Mouse (Mus musculus) lung, embryonic 14.5 days (tissue): ENCODE measurements around the gene Wdr1. TPM values are rescaled to one million over a fixed set of nuclear protein-coding genes. Genes with fewer than 3 reads are reported as not detected.

Source experiments
- ATAC-seq: fragments of 200-750 bp; cut with Nextera tagmentation; 2 replicates; pipeline ENCODE4 v1.8.0; 2017; ENCODE audit warnings: mild to moderate bottlenecking, moderate TSS enrichment, moderate library complexity; ENCODE audit not compliant: insufficient read depth
- DNase-seq: peaks from one replicate; pipeline ENCODE4 v3.0.0-alpha.2; 2015
- H3K27ac ChIP-seq: fragments of 300-500 bp; sonication (generic); 2 replicates; pipeline ENCODE4 v1.5.1; 2014; ENCODE audit warnings: low read depth, mild to moderate bottlenecking, moderate library complexity
- H3K27me3 ChIP-seq: fragments of 300-500 bp; sonication (generic); 2 replicates; pipeline ENCODE4 v1.6.1; 2014; ENCODE audit warnings: low read length, control low read depth; ENCODE audit not compliant: insufficient read depth
- H3K36me3 ChIP-seq: fragments of 300-500 bp; sonication (generic); 2 replicates; pipeline ENCODE4 v1.6.1; 2014; ENCODE audit warnings: control low read depth; ENCODE audit not compliant: insufficient read depth
- H3K4me1 ChIP-seq: fragments of 300-500 bp; sonication (generic); 2 replicates; pipeline ENCODE4 v1.6.1; 2014; ENCODE audit warnings: antibody characterized with exemption, control low read depth; ENCODE audit not compliant: insufficient read depth
- H3K4me2 ChIP-seq: fragments of 300-500 bp; sonication (generic); 2 replicates; pipeline ENCODE4 v1.6.1; 2014; ENCODE audit warnings: mild to moderate bottlenecking
- H3K4me3 ChIP-seq: fragments of 300-500 bp; sonication (generic); 2 replicates; pipeline ENCODE4 v1.5.1; 2014; ENCODE audit warnings: low read depth, low read length
- H3K9ac ChIP-seq: fragments of 300-500 bp; sonication (generic); 2 replicates; pipeline ENCODE4 v1.6.1; 2014
- H3K9me3 ChIP-seq: fragments of 300-500 bp; sonication (generic); 2 replicates; pipeline ENCODE4 v1.6.1; 2016; ENCODE audit warnings: low read depth, low read length, control low read depth
- CTCF ChIP-seq: IDR thresholded peaks from 2 replicates; pipeline ENCODE4 v1.5.1; 2016; ENCODE audit warnings: antibody characterized with exemption, low read depth
- WGBS: fragments of 180-500 bp; shearing (Covaris S2); extraction: QIAGEN DNeasy Blood & Tissue Kit; methylation state at CpG from one replicate; pipeline ENCODE4 v1.1.7; 2014; 5-methylcytosine and 5-hydroxymethylcytosine counted together
- polyA plus RNA-seq: library from polyadenylated mRNA; unstranded; fragments of >200 nt; fragmentation: Nextera tagmentation; extraction: Ambion mirVana; gene quantifications from 2 replicates; pipeline ENCODE4 v1.2.1, GENCODE M21; 2014

Wdr1 gene
- polyA plus RNA-seq, 1 experiment from 2014 or later, result 226 TPM

DNA sequence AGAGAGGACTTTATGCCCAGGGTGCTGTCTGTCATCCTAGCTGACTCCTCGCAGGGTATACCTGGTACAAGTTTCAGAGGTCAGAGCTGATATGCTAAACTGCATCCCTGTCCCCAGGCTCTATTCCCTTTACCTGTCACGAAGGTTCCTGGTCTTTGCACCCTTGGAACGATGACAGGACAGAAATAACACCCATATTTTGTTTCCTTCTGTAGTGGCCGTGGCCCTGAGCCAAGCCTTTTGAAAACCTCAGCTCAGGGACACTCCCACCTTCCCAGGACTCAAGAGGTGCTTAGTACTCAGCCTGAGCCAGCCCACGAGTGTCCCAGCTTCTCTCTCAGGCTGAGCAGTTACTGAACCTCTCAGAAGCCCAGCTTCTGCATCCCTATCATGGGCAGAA is 64.5 kb downstream of the Wdr1 start:
- no peaks in the 10 kb centered on the region for H3K4me1 ChIP-seq
- no peak for TF ChIP-seq CTCF
- ATAC-seq (no peak), DNase-seq (no peak)
- 60% methylated on average over 5 of the region's 5 CpGs for WGBS
- H3K27ac ChIP-seq, result no peak overlapping the region
- H3K36me3 ChIP-seq, result no peaks in the 10 kb centered on the region
- no peaks in the 10 kb centered on the region for H3K9me3 ChIP-seq
- no peak overlapping the region for H3K4me2 ChIP-seq
- H3K27me3 ChIP-seq, result no peaks in the 10 kb centered on the region
- no peak overlapping the region for H3K9ac ChIP-seq
- H3K4me3 ChIP-seq, result no peak overlapping the region

- Histone ChIP-seq H3K9ac (no peak overlapping the region), H3K4me1 (no peaks in the 10 kb centered on the region), H3K27me3 (no peaks in the 10 kb centered on the region), H3K27ac (no peak overlapping the region), H3K36me3 (no peaks in the 10 kb centered on the region), H3K4me2 (no peak overlapping the region), H3K4me3 (no peak overlapping the region), H3K9me3 (no peaks in the 10 kb centered on the region)
- no peak for TF ChIP-seq CTCF
- 59% methylated on average over 8 of the region's 8 CpGs for WGBS
- ATAC-seq (no peak), DNase-seq (no peak)
Observed at GRCm38 (mm10) chr5:38496491-38497057, 66.4 kb downstream of the Wdr1 start.

DNA sequence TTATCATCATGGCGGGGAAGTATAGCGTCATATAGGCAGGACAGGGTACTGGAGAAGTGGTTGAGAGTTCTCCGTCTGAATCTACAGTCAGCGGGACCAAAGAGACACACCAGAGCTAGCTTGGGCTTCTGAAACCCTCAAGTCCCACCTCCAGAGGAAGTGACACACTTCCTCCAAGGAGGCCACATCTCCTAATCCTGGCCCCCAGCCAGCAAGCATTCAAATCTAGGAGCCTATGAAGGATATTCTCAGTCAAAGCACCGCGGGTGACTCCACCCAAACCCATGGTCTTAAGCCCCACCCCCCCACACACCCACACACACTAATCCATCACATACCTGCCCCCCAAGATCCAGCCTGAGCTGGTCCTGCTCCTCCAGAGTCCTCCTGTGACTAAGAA is 69.1 kb downstream of the Wdr1 start:
- H3K36me3 ChIP-seq, result no peaks in the 10 kb centered on the region
- TF ChIP-seq CTCF, result no peak
- ATAC-seq, result no peak

DNA sequence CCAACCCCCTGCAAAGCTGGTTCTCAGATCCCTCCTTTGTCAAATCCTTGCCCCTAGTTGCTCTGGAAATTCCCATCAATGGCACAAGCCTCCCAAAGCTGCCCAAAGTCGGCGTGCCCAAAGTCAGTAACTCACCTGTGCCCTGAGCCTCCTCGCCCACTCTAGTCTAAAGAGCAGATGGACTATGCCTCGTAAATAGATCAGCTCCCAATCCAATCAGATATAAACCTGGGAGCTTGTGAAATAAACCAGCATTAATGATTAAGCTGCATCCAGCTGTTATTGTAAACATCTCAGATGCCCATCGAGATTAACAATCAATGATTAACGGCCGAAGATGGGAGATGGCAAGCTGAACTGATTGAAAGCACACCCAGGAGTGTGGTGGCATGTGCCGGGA is 71.3 kb downstream of the Wdr1 start:
- H3K4me3 ChIP-seq, result no peak overlapping the region
- no peaks in the 10 kb centered on the region for H3K4me1 ChIP-seq
- no peak for DNase-seq
- no peak for TF ChIP-seq CTCF
- WGBS, result 68% methylated on average over 8 of the region's 8 CpGs
- H3K27me3 ChIP-seq, result no peaks in the 10 kb centered on the region
- no peak overlapping the region for H3K4me2 ChIP-seq
- H3K9me3 ChIP-seq, result no peaks in the 10 kb centered on the region
- no peak overlapping the region for H3K27ac ChIP-seq
- no peak overlapping the region for H3K9ac ChIP-seq
- no peaks in the 10 kb centered on the region for H3K36me3 ChIP-seq
- ATAC-seq, result no peak

More for the DNA sequence above, 69.1 kb downstream of the Wdr1 start:
- no peak for DNase-seq
- Histone ChIP-seq H3K9me3 (no peaks in the 10 kb centered on the region), H3K4me2 (no peak overlapping the region), H3K9ac (no peak overlapping the region), H3K27me3 (no peaks in the 10 kb centered on the region), H3K4me1 (no peaks in the 10 kb centered on the region), H3K27ac (no peak overlapping the region), H3K4me3 (no peak overlapping the region)
- WGBS, result 85% methylated on average over 6 of the region's 6 CpGs

- H3K4me2 ChIP-seq, result no peak overlapping the region
- no peaks in the 10 kb centered on the region for H3K36me3 ChIP-seq
- DNase-seq, result no peak
- no peak overlapping the region for H3K9ac ChIP-seq
- H3K4me1 ChIP-seq, result no peaks in the 10 kb centered on the region
- TF ChIP-seq CTCF, result no peak
- no peaks in the 10 kb centered on the region for H3K27me3 ChIP-seq
- H3K9me3 ChIP-seq, result no peaks in the 10 kb centered on the region
- no peak for ATAC-seq
- H3K4me3 ChIP-seq, result no peak overlapping the region
- H3K27ac ChIP-seq, result no peak overlapping the region
- 77% methylated on average over 4 of the region's 4 CpGs for WGBS
Observed at GRCm38 (mm10) chr5:38489739-38490138, 73.3 kb downstream of the Wdr1 start.

- Histone ChIP-seq H3K4me3 (no peak overlapping the region), H3K4me2 (no peak overlapping the region), H3K9me3 (no peaks in the 10 kb centered on the region), H3K36me3 (no peaks in the 10 kb centered on the region), H3K9ac (no peak overlapping the region), H3K27me3 (no peaks in the 10 kb centered on the region), H3K27ac (no peak overlapping the region), H3K4me1 (no peaks in the 10 kb centered on the region)
- DNase-seq, result no peak
- no peak for TF ChIP-seq CTCF
- 69% methylated on average over 20 of the region's 20 CpGs for WGBS
- no peak for ATAC-seq
Observed at GRCm38 (mm10) chr5:38488673-38489615, 74.1 kb downstream of the Wdr1 start.

DNA sequence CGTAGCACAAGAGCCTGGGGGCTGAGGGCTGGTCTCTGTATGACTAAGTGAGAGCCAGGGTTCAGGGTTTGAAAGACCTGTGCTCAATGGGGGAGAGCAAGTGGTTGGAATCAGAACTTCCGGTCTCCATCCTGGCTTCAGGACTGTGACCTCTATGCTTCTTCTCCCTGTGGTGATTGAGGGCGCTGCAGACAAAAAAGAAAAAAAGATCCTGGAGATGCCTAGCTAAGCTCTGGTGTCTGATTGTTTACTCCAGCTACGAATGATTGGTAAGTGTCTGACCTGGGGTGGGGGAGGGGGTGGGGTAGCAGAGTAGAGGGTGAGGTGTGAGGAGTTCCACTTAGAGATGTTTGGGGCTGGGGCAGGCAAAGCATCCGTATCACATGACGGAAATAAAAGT is 75.0 kb downstream of the Wdr1 start:
- H3K9me3 ChIP-seq, result no peaks in the 10 kb centered on the region
- H3K9ac ChIP-seq, result no peak overlapping the region
- H3K4me2 ChIP-seq, result no peak overlapping the region
- no peaks in the 10 kb centered on the region for H3K36me3 ChIP-seq
- WGBS, result 41% methylated on average over 6 of the region's 6 CpGs
- TF ChIP-seq CTCF, result no peak
- H3K4me1 ChIP-seq, result no peaks in the 10 kb centered on the region
- no peaks in the 10 kb centered on the region for H3K27me3 ChIP-seq
- DNase-seq (no peak), ATAC-seq (no peak)
- no peak overlapping the region for H3K27ac ChIP-seq
- H3K4me3 ChIP-seq, result no peak overlapping the region
